Mouse (Mus musculus) thymus, postnatal 14 days (tissue): ENCODE measurements around the gene Vat1l.

Experiments used
- DNase-seq: peaks from one replicate; pipeline ENCODE4 v3.0.0; 2021

Vat1l gene

GRCm38 (mm10) chr8:114300072-114300471 is 94.7 kb downstream of the Vat1l start:
- no peak for DNase-seq

GRCm38 (mm10) chr8:114306296-114306695 is 100.9 kb downstream of the Vat1l start:
- no peak for DNase-seq

- DNase-seq, result no peak
These were observed 109.4 kb downstream of the Vat1l start for GRCm38 (mm10) chr8:114314669-114315325.

- no peak for DNase-seq
These were observed 112.7 kb downstream of the Vat1l start for GRCm38 (mm10) chr8:114318161-114318560.

- no peak for DNase-seq
These were observed 116.7 kb downstream of the Vat1l start for GRCm38 (mm10) chr8:114322096-114322495.

GRCm38 (mm10) chr8:114331928-114332327 is 126.5 kb downstream of the Vat1l start:
- no peak for DNase-seq

GRCm38 (mm10) chr8:114332949-114333348 is 127.5 kb downstream of the Vat1l start:
- no peak for DNase-seq

GRCm38 (mm10) chr8:114335721-114336120 is 130.3 kb downstream of the Vat1l start:
- DNase-seq, result no peak

- DNase-seq, result no peak
These were observed 136.9 kb downstream of the Vat1l start for GRCm38 (mm10) chr8:114342276-114342675.

GRCm38 (mm10) chr8:114344789-114345188 is 139.4 kb downstream of the Vat1l start:
- DNase-seq, result no peak

GRCm38 (mm10) chr8:114346045-114346444 is 140.6 kb downstream of the Vat1l start:
- no peak for DNase-seq

- peak; percentile 8 for DNase-seq
These were observed 146.4 kb downstream of the Vat1l start for GRCm38 (mm10) chr8:114351643-114352427.

- no peak for DNase-seq
These were observed 155.1 kb downstream of the Vat1l start for GRCm38 (mm10) chr8:114360506-114360905.

- no peak for DNase-seq
These were observed 157.8 kb downstream of the Vat1l start for GRCm38 (mm10) chr8:114363167-114363566.

- DNase-seq, result no peak
These were observed 158.2 kb downstream of the Vat1l start for GRCm38 (mm10) chr8:114363656-114364055.

- DNase-seq, result peak; percentile 51
These were observed 163.9 kb downstream of the Vat1l start for GRCm38 (mm10) chr8:114369038-114369976.

GRCm38 (mm10) chr8:114374390-114374789 is 169.0 kb downstream of the Vat1l start:
- no peak for DNase-seq

- DNase-seq, result no peak
These were observed 178.8 kb downstream of the Vat1l start for GRCm38 (mm10) chr8:114384189-114384588.

- no peak for DNase-seq
These were observed 182.1 kb downstream of the Vat1l start for GRCm38 (mm10) chr8:114387494-114387893.

GRCm38 (mm10) chr8:114390465-114391254 is 185.2 kb downstream of the Vat1l start:
- DNase-seq, result peak; percentile 3

GRCm38 (mm10) chr8:114398326-114398725 is 192.9 kb downstream of the Vat1l start:
- DNase-seq, result no peak

- no peak for DNase-seq
These were observed 193.9 kb downstream of the Vat1l start for GRCm38 (mm10) chr8:114399273-114399672.
